Mouse (Mus musculus) B cell, adult 2 months (primary cell): Measurements from ENCODE around the gene Pak6.

Experiments
- DNase-seq, 2 experiments: peaks; one replicate each; pipeline ENCODE4 v3.0.0; 2022

Pak6 gene

GRCm38 (mm10) chr2:118662902-118663803 lies at the start of gene Pak6:
Gene Pak6, plus strand, starts transcription at chr2:118663303.
- DNase-seq: peak; percentile 64 to 71

- no peak for DNase-seq
Measured at GRCm38 (mm10) chr2:118618013-118618412, 45.1 kb upstream of the Pak6 start.

- DNase-seq: no peak
Measured at GRCm38 (mm10) chr2:118620101-118620500, 43.0 kb upstream of the Pak6 start.

- DNase-seq: peak; percentile 59 to 69
Measured at GRCm38 (mm10) chr2:118620608-118621007, 42.5 kb upstream of the Pak6 start.

- DNase-seq: no peak
Measured at GRCm38 (mm10) chr2:118629276-118629675, 33.8 kb upstream of the Pak6 start.

GRCm38 (mm10) chr2:118633441-118633840 lies 29.7 kb upstream of the Pak6 start:
- DNase-seq: no peak

- no peak for DNase-seq
Measured at GRCm38 (mm10) chr2:118637258-118637657, 25.8 kb upstream of the Pak6 start.

- peak; percentile 89 to 91 for DNase-seq
Measured at GRCm38 (mm10) chr2:118637888-118638526, 25.1 kb upstream of the Pak6 start.

- DNase-seq: peak; percentile 57 to 61
Measured at GRCm38 (mm10) chr2:118638686-118639085, 24.4 kb upstream of the Pak6 start.

GRCm38 (mm10) chr2:118641147-118641546 lies 22.0 kb upstream of the Pak6 start:
- no peak for DNase-seq

GRCm38 (mm10) chr2:118642431-118642830 lies 20.7 kb upstream of the Pak6 start:
- peak; percentile 62 to 69 for DNase-seq

GRCm38 (mm10) chr2:118642942-118643341 lies 20.2 kb upstream of the Pak6 start:
- no peak for DNase-seq

GRCm38 (mm10) chr2:118646665-118647064 lies 16.4 kb upstream of the Pak6 start:
- no peak for DNase-seq

GRCm38 (mm10) chr2:118650697-118651096 lies 12.4 kb upstream of the Pak6 start:
- DNase-seq: peak; percentile 44 to 59

- no peak for DNase-seq
Measured at GRCm38 (mm10) chr2:118656688-118657281, 6.3 kb upstream of the Pak6 start.

- DNase-seq: no peak
Measured at GRCm38 (mm10) chr2:118658457-118658856, 4.6 kb upstream of the Pak6 start.

- DNase-seq: no peak
Measured at GRCm38 (mm10) chr2:118659077-118659476, 4.0 kb upstream of the Pak6 start.

- DNase-seq: no peak
Measured at GRCm38 (mm10) chr2:118659493-118659892, 3.6 kb upstream of the Pak6 start.

- no peak for DNase-seq
Measured at GRCm38 (mm10) chr2:118659998-118660452, 3.1 kb upstream of the Pak6 start.

- no peak for DNase-seq
Measured at GRCm38 (mm10) chr2:118661891-118662290, 1.2 kb upstream of the Pak6 start.

- DNase-seq: no peak
Measured at GRCm38 (mm10) chr2:118663804-118664766, 982 bp downstream of the Pak6 start.

- no peak for DNase-seq
Measured at GRCm38 (mm10) chr2:118664975-118665516, 1.9 kb downstream of the Pak6 start.
